Mouse (Mus musculus) kidney, embryonic 14.5 days (tissue): ENCODE results near the gene Tex19.2. TPM values are rescaled to one million over a fixed set of nuclear protein-coding genes. Genes with fewer than 3 reads are reported as not detected.

Source experiments
- ATAC-seq: fragments of 200-750 bp; cut with Nextera tagmentation; 2 replicates; pipeline ENCODE4 v1.8.0; 2017; ENCODE audit warnings: moderate number of reproducible peaks, mild to moderate bottlenecking, moderate TSS enrichment, moderate library complexity; ENCODE audit not compliant: low FRiP score, low TSS enrichment
- H3K27ac ChIP-seq: fragments of 300-500 bp; sonication (generic); 2 replicates; pipeline ENCODE4 v1.5.1; 2014; ENCODE audit warnings: low read depth, mild to moderate bottlenecking, low read length, moderate library complexity, mixed read lengths
- H3K27me3 ChIP-seq: fragments of 300-500 bp; sonication (generic); 2 replicates; pipeline ENCODE4 v1.6.1; 2014; ENCODE audit warnings: mild to moderate bottlenecking, low read length; ENCODE audit not compliant: control insufficient read depth, insufficient read depth
- H3K36me3 ChIP-seq: fragments of 300-500 bp; sonication (generic); 2 replicates; pipeline ENCODE4 v1.6.1; 2014; ENCODE audit warnings: low read length, mixed read lengths; ENCODE audit not compliant: control insufficient read depth, insufficient read depth
- H3K4me1 ChIP-seq: fragments of 300-500 bp; sonication (generic); 2 replicates; pipeline ENCODE4 v1.6.1; 2014; ENCODE audit warnings: low read length, mixed read lengths; ENCODE audit not compliant: control insufficient read depth, insufficient read depth
- H3K4me2 ChIP-seq: fragments of 300-500 bp; sonication (generic); replicated peaks from 2 replicates; pipeline ENCODE4 v1.6.1; 2014; ENCODE audit warnings: low read depth, mild to moderate bottlenecking, low read length
- H3K4me3 ChIP-seq: fragments of 300-500 bp; sonication (generic); 2 replicates; pipeline ENCODE4 v1.5.1; 2014; ENCODE audit warnings: mild to moderate bottlenecking, low read length
- H3K9ac ChIP-seq: fragments of 300-500 bp; sonication (generic); 2 replicates; pipeline ENCODE4 v1.6.1; 2014; ENCODE audit warnings: low read depth, mild to moderate bottlenecking, low read length, moderate library complexity
- H3K9me3 ChIP-seq: fragments of 300-500 bp; sonication (generic); 2 replicates; pipeline ENCODE4 v1.6.1; 2016; ENCODE audit warnings: low read length; ENCODE audit not compliant: control insufficient read depth
- WGBS: fragments of 180-500 bp; shearing (Covaris S2); extraction: QIAGEN DNeasy Blood & Tissue Kit; methylation state at CpG from one replicate; pipeline ENCODE4 v1.1.7; 2014; 5-methylcytosine and 5-hydroxymethylcytosine counted together
- polyA plus RNA-seq: library from polyadenylated mRNA; unstranded; fragments of >200 nt; fragmentation: Nextera tagmentation; extraction: Ambion mirVana; gene quantifications from 2 replicates; pipeline ENCODE4 v1.2.1, GENCODE M21; 2014

The Tex19.2 gene
- polyA plus RNA-seq, 1 experiment from 2014 or later: not detected

- H3K9me3 ChIP-seq: no peaks in the 10 kb centered on the region
- ATAC-seq: 0 out of 2 replicates have a peak, but pooled peaks have one; percentile 68
- H3K27me3 ChIP-seq: no peaks in the 10 kb centered on the region
- WGBS: 12% methylated on average over 7 of the region's 7 CpGs
- H3K36me3 ChIP-seq: no peaks in the 10 kb centered on the region
- no peak overlapping the region for H3K4me3 ChIP-seq
- H3K27ac ChIP-seq: no peak overlapping the region
- no peak overlapping the region for H3K9ac ChIP-seq
- peaks cover 10% of the 10 kb centered on the region for H3K4me1 ChIP-seq
- no peak overlapping the region for H3K4me2 ChIP-seq
Measured at GRCm38 (mm10) chr11:121100692-121101091, 17.8 kb downstream of the Tex19.2 start.

- Histone ChIP-seq H3K9me3 (no peaks in the 10 kb centered on the region), H3K4me2 (no peak overlapping the region), H3K4me1 (peaks cover 10% of the 10 kb centered on the region), H3K9ac (no peak overlapping the region), H3K27me3 (no peaks in the 10 kb centered on the region), H3K27ac (no peak overlapping the region), H3K36me3 (no peaks in the 10 kb centered on the region), H3K4me3 (no peak overlapping the region)
- WGBS: 55% methylated on average over 7 of the region's 7 CpGs
- ATAC-seq: peak; percentile 32; the same call in 1 of the 2 replicates
Measured at GRCm38 (mm10) chr11:121099762-121100161, 18.7 kb downstream of the Tex19.2 start.

GRCm38 (mm10) chr11:121092606-121093585 is 25.6 kb downstream of the Tex19.2 start:
- Histone ChIP-seq H3K27ac (no peak overlapping the region), H3K4me2 (no peak overlapping the region), H3K27me3 (no peaks in the 10 kb centered on the region), H3K9me3 (no peaks in the 10 kb centered on the region; the same call in 1 of the 2 replicates), H3K4me3 (no peak overlapping the region), H3K4me1 (no peaks in the 10 kb centered on the region), H3K36me3 (no peaks in the 10 kb centered on the region), H3K9ac (no peak overlapping the region)
- no peak for ATAC-seq
- WGBS: 89% methylated on average over 14 of the region's 14 CpGs

DNA sequence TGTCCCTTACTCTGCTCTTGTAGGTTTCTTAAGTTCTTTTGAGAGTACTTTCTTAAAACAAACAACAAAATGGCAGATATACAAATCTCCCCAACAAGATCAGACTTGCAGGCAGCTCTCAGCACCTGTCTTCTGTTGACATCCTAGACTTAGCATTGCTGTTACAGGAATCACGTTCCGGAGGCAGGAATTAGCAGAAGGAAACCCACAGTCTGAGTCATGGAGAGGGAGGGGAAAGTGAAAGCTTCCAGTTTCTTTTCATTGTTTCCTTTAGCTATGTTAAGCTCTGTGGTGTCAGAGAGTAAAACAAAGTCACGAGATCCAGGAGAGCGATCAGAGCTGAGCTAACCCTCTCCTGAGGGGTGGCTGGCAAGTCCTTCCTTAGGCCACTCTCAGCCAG is 27.5 kb downstream of the Tex19.2 start:
- no peak overlapping the region for H3K9ac ChIP-seq
- no peak overlapping the region for H3K4me3 ChIP-seq
- no peaks in the 10 kb centered on the region for H3K27me3 ChIP-seq
- H3K27ac ChIP-seq: no peak overlapping the region
- no peak overlapping the region for H3K4me2 ChIP-seq
- H3K9me3 ChIP-seq: no peaks in the 10 kb centered on the region; the same call in 1 of the 2 replicates
- ATAC-seq: no peak
- H3K4me1 ChIP-seq: no peaks in the 10 kb centered on the region
- 64% methylated on average over 4 of the region's 4 CpGs for WGBS
- H3K36me3 ChIP-seq: no peaks in the 10 kb centered on the region

- Histone ChIP-seq H3K4me1 (no peaks in the 10 kb centered on the region), H3K9ac (no peak overlapping the region), H3K36me3 (no peaks in the 10 kb centered on the region), H3K9me3 (no peaks in the 10 kb centered on the region; the same call in 1 of the 2 replicates), H3K27me3 (no peaks in the 10 kb centered on the region), H3K27ac (no peak overlapping the region), H3K4me2 (no peak overlapping the region), H3K4me3 (no peak overlapping the region)
- WGBS: 89% methylated on average over 2 of the region's 2 CpGs
- no peak for ATAC-seq
Measured at GRCm38 (mm10) chr11:121089756-121090546, 28.5 kb downstream of the Tex19.2 start.

DNA sequence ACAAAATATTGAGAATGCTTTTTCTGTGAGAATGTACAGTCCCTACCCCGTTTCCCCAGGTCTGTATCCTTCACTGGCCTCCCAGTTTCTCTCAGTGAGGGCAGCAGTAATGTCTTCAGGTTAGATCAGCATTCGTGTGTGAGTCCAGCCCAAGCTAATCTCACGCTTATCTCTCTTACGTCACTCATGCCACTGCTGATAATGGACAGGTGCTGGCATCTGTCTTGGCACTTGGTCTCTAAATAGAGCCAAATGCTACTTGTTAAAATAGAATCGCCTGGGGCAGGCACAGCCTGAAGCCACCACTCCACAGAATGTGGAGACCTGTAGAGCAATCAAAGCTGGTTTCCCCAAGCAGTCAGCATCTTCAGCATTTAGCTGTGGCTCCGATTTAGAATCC is 29.5 kb downstream of the Tex19.2 start:
- ATAC-seq: no peak
- Histone ChIP-seq H3K36me3 (no peaks in the 10 kb centered on the region), H3K9me3 (no peaks in the 10 kb centered on the region; the same call in 1 of the 2 replicates), H3K27ac (no peak overlapping the region), H3K4me2 (no peak overlapping the region), H3K4me3 (no peak overlapping the region), H3K4me1 (no peaks in the 10 kb centered on the region), H3K9ac (no peak overlapping the region), H3K27me3 (no peaks in the 10 kb centered on the region)
- 75% methylated on average over 6 of the region's 6 CpGs for WGBS

DNA sequence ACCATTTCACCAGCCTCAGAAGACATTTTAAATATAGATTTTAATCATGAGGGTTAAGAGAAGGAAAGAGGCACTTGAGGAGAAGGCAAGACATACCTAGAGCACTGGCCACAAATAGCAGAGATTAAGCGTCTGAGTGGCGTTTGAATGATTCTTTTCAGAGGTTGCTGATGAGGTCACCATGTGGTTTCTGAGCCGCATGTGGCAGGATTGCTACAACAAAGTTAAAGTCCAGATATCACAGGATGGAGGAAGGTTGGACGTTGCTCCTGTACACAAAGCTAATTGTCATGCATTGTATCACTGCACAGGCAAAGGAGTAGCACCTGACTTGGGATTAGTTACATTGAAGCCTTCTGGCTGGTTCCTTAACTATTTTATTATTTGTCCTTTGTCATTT is 32.2 kb downstream of the Tex19.2 start:
- Histone ChIP-seq H3K27ac (no peak overlapping the region), H3K4me3 (no peak overlapping the region), H3K36me3 (no peaks in the 10 kb centered on the region), H3K9me3 (no peaks in the 10 kb centered on the region), H3K4me1 (no peaks in the 10 kb centered on the region), H3K27me3 (no peaks in the 10 kb centered on the region), H3K9ac (no peak overlapping the region), H3K4me2 (no peak overlapping the region)
- WGBS: 79% methylated on average over 4 of the region's 4 CpGs
- ATAC-seq: no peak

GRCm38 (mm10) chr11:121085181-121085580 is 33.3 kb downstream of the Tex19.2 start:
- Histone ChIP-seq H3K27me3 (no peaks in the 10 kb centered on the region), H3K4me2 (no peak overlapping the region), H3K9me3 (no peaks in the 10 kb centered on the region), H3K36me3 (no peaks in the 10 kb centered on the region), H3K4me3 (no peak overlapping the region), H3K4me1 (no peaks in the 10 kb centered on the region), H3K27ac (no peak overlapping the region), H3K9ac (no peak overlapping the region)
- 61% methylated on average over 5 of the region's 5 CpGs for WGBS
- no peak for ATAC-seq
